Mouse (Mus musculus) lung, postnatal 0 days (tissue): ENCODE measurements around the gene Tmem174. TPM values are rescaled to one million over a fixed set of nuclear protein-coding genes. Genes with fewer than 3 reads are reported as not detected.

ENCODE experiments used
- ATAC-seq: fragments of 200-750 bp; cut with Nextera tagmentation; 2 replicates; pipeline ENCODE4 v1.8.0; 2017; ENCODE audit warnings: moderate library complexity
- DNase-seq: peaks from one replicate; pipeline ENCODE4 v3.0.0-alpha.2; 2016; ENCODE audit warnings: low spot score
- H3K27ac ChIP-seq: fragments of 300-500 bp; sonication (generic); 2 replicates; pipeline ENCODE4 v1.5.1; 2014; ENCODE audit warnings: antibody characterized with exemption, mild to moderate bottlenecking, low read length, mixed read lengths
- H3K27me3 ChIP-seq: fragments of 300-500 bp; sonication (generic); replicated peaks from 2 replicates; pipeline ENCODE4 v1.6.1; 2014; ENCODE audit warnings: low read length, mixed read lengths; ENCODE audit not compliant: insufficient read depth
- H3K36me3 ChIP-seq: fragments of 300-500 bp; sonication (generic); 2 replicates; pipeline ENCODE4 v1.6.1; 2014; ENCODE audit warnings: low read length, mixed read lengths; ENCODE audit not compliant: insufficient read depth
- H3K4me1 ChIP-seq: fragments of 300-500 bp; sonication (generic); 2 replicates; pipeline ENCODE4 v1.6.1; 2014; ENCODE audit warnings: antibody characterized with exemption, low read depth, low read length, mixed read lengths; ENCODE audit not compliant: insufficient read depth
- H3K4me2 ChIP-seq: fragments of 300-500 bp; sonication (generic); replicated peaks from 2 replicates; pipeline ENCODE4 v1.6.1; 2014; ENCODE audit warnings: low read depth, mild to moderate bottlenecking, low read length, moderate library complexity, mixed read lengths
- H3K4me3 ChIP-seq: fragments of 300-500 bp; sonication (generic); 2 replicates; pipeline ENCODE4 v1.5.1; 2014; ENCODE audit warnings: low read depth, low read length
- H3K9ac ChIP-seq: fragments of 300-500 bp; sonication (generic); replicated peaks from 2 replicates; pipeline ENCODE4 v1.6.1; 2014; ENCODE audit warnings: low read depth, mild to moderate bottlenecking
- H3K9me3 ChIP-seq: fragments of 300-500 bp; sonication (generic); 2 replicates; pipeline ENCODE4 v1.6.1; 2016; ENCODE audit warnings: low read length, mixed read lengths
- CTCF ChIP-seq: IDR thresholded peaks from 2 replicates; pipeline ENCODE4 v1.5.1; 2016; ENCODE audit warnings: antibody characterized with exemption, mild to moderate bottlenecking
- EP300 ChIP-seq: IDR thresholded peaks from 2 replicates; pipeline ENCODE4 v1.6.1; 2016; ENCODE audit warnings: antibody characterized with exemption, mild to moderate bottlenecking, control low read depth
- WGBS: fragments of 180-500 bp; shearing (Covaris S2); extraction: QIAGEN DNeasy Blood & Tissue Kit; methylation state at CpG from one replicate; pipeline ENCODE4 v1.1.7; 2014; 5-methylcytosine and 5-hydroxymethylcytosine counted together
- polyA plus RNA-seq: library from polyadenylated mRNA; unstranded; fragments of >200 nt; fragmentation: Nextera tagmentation; extraction: Ambion mirVana; gene quantifications from 2 replicates; pipeline ENCODE4 v1.2.1, GENCODE M21; 2015

Gene Tmem174
- polyA plus RNA-seq, 1 experiment from 2014 or later, result 0.05 TPM

DNA sequence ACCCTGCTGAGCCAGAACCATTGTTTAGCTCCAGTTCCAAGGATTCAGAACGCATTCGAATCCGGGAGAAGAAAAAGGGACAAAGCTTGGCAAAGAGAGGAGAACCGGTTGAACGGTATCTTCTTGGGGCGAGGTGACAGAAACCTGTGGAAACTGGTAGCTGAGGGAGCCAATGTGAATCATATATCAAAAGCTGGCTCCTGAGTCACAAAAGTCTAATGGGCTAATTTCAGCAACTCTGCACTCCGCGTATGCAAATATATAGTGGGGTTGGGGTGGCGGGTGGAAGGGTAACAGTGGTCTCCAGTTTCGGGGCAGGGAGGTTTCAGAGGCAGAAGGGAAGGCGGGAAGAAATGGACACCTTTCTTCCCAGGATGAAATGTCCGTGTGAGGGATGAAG, 48.7 kb downstream of the Tmem174 start:
- Histone ChIP-seq H3K4me1 (peaks cover 4% of the 10 kb centered on the region), H3K9me3 (no peaks in the 10 kb centered on the region), H3K36me3 (no peaks in the 10 kb centered on the region), H3K4me3 (peak overlapping the region; percentile 30), H3K27me3 (peaks cover 5% of the 10 kb centered on the region; the same call in 1 of the 2 replicates), H3K4me2 (peak overlapping the region; percentile 70), H3K9ac (no peak overlapping the region), H3K27ac (no peak overlapping the region)
- ATAC-seq, result no peak
- TF ChIP-seq EP300 (no peak), CTCF (no peak)
- 15% methylated on average over 12 of the region's 12 CpGs for WGBS
- no peak for DNase-seq

DNA sequence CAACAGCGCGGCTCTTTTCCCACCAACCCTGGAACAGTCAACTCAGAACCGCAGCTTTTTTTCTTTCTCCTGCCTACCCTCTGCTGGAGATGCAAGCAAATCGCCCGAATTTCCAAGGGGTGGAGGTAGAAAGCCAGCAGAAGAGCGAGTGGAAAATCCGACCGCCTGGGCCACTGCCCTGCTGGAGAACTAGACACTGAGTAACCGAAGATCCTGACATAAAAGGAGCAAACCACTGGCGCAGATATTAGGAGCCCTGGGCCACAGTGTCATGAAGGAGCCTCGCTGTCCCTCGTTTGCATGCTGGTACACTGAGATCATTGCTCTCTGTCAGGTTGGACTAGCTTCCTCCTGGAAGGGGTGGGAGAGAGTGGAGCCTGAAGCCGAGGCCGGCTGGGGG, 49.6 kb downstream of the Tmem174 start:
- peak; percentile 31 for DNase-seq
- 11% methylated on average over 14 of the region's 14 CpGs for WGBS
- H3K27me3 ChIP-seq, result peaks cover 5% of the 10 kb centered on the region; the same call in 1 of the 2 replicates

DNA sequence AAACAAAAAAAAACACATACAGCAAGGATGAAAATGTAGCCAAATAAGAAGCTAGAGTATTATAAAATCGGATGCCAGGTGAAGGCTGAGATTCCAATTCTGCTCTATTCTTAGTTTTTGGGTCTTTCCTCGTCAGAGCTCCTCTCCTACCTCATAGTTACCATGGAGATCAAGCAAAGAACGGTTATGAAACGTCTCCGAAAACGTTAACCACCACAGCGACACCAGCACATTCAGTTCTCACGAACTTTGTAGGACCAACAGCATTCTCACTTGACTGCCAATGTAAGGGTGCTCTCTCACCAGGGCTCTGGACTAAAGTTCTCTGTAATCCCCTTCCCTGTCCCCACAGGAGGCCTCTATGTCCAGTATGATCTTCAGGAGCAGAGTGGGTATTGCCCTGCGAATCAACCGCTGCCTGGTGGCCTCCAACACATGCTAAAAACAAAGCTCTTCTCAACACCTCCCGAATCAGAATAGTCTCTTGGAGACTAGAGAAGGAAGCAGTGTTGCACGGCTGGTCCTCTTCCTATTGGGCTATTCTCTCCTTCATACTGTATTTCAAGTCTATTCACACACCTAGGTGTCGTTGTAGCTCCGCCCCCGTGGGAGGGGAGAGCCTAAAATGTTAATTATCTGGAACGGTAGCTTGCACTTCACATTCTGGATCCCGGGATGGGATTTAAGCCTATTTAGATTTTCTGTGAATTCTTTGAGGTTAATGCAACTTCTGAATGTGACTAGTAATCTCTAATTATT, 50.2 kb downstream of the Tmem174 start:
- Histone ChIP-seq H3K4me2 (no peak overlapping the region), H3K9me3 (no peaks in the 10 kb centered on the region), H3K27me3 (peaks cover 5% of the 10 kb centered on the region; the same call in 1 of the 2 replicates), H3K36me3 (no peaks in the 10 kb centered on the region), H3K9ac (no peak overlapping the region), H3K27ac (no peak overlapping the region), H3K4me1 (peaks cover 4% of the 10 kb centered on the region), H3K4me3 (no peak overlapping the region)
- DNase-seq (no peak), ATAC-seq (no peak)
- TF ChIP-seq CTCF (no peak), EP300 (no peak)
- WGBS, result 22% methylated on average over 17 of the region's 17 CpGs

More for the DNA sequence above, 49.6 kb downstream of the Tmem174 start:
- H3K9me3 ChIP-seq, result no peaks in the 10 kb centered on the region
- no peak for ATAC-seq
- no peak overlapping the region for H3K27ac ChIP-seq
- H3K9ac ChIP-seq, result no peak overlapping the region
- no peak overlapping the region for H3K4me2 ChIP-seq
- TF ChIP-seq CTCF (peak; percentile 38; the same call in 1 of the 2 replicates), EP300 (no peak)
- H3K4me1 ChIP-seq, result peaks cover 4% of the 10 kb centered on the region
- H3K36me3 ChIP-seq, result no peaks in the 10 kb centered on the region
- no peak overlapping the region for H3K4me3 ChIP-seq

Other genes with a start within 250 kb of the Tmem174 start
- 1.3 and 2.0 TPM in 2 replicates for gene Gm10320, start 145.4 kb downstream of the Tmem174 start, polyA plus RNA-seq
- gene Tmem171, start 57.4 kb upstream of the Tmem174 start, polyA plus RNA-seq, result 20.1 and 22.1 TPM in 2 replicates
- 45.9 and 54.8 TPM in 2 replicates for gene Fcho2, start 178.0 kb upstream of the Tmem174 start, polyA plus RNA-seq